Mouse (Mus musculus): ENCODE measurements around the gene Klhl25.

- TF ChIP-seq CTCF (IDR thresholded peaks at IDR 0.05; ENCODE audit: borderline replicate concordance, control insufficient read depth, extremely low read depth, insufficient read depth, low read length, poor library complexity) (no peak), POLR2A (IDR thresholded peaks at IDR 0.05; ENCODE audit: control insufficient read depth, extremely low read depth, insufficient read depth, low read length, poor library complexity) (no peak)
These were observed 45.6 kb downstream of the Klhl25 start for GRCm38 (mm10) chr7:75893709-75894108.

Data from thymus, adult 2 months (tissue).